Mouse (Mus musculus) right cerebral cortex, postnatal 4 days (tissue): ENCODE results near the gene Tubgcp5.
"Not testable (repeated sequence)": the region's sequence is repeated elsewhere in the genome, so short reads cannot be mapped to it uniquely, and the experiment has no call there.

Experiments
- DNase-seq: peaks from one replicate; pipeline ENCODE4 v3.0.0-alpha.2; 2022

Tubgcp5 gene

DNA sequence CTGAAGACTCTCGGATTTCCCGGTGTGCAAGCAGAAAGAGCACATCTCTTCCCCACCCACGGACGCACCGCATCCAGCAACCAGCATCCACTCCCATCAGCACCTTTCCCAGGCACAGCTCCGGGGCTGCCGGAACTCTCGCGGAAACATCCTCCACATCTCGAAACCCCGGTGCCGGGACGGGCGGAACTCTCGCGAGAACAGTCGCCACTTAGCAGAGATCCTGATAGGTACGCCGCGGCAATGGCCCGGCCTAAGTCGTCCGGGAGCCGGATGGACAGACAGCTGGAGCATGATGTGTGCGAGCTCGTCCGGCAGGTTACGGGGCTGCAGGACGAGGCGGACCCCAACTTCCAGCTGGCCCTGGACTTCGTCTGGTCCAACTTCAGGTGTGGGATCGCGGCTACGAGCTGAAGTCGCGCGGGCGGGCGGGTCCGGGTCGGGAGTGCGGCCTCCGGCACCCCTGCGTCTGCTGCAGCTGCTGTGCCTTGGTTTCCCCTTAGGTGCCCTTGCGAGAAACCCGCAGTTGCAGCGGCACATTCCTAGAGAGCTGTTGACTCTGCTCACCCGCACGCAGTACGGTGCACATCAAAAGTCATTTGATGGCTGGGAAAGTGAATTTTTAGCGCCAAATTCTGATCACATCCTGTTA lies at the start of gene Tubgcp5:
Gene Tubgcp5, plus strand, starts transcription at position 203 of the 652 bp plus-strand sequence.
- peak; percentile 97 for DNase-seq

DNA sequence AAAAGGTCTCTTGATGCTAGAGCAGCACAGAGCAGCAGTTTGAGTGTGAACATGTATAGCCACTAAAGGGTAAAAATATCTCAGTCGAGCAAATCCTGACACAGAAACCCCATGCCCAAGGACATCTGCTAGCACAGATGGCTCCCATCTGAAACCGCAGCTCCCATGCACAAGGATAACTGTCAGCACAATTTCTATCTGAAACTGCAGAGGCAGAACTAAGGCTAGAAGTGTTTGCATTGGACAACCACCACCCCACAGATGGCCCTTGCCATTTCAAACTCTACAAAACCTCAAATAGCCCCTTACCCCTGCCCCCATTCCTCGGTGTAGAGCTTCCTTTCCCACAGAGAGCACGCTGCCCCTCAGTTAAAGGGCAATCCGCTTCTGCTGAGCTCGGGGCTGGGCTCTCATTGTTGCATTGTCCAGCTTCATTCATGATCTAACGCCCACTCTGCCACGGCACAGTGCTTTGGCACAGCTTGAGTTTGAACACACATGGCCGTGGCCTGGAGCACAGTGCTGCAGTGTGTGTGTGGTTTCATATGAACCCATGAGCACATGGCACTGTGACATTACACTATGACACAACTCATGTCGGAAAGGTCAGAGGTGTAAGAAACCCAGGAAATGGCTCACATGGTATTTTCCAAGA lies 49.3 kb upstream of the Tubgcp5 start:
- DNase-seq, result peak; percentile 35

DNA sequence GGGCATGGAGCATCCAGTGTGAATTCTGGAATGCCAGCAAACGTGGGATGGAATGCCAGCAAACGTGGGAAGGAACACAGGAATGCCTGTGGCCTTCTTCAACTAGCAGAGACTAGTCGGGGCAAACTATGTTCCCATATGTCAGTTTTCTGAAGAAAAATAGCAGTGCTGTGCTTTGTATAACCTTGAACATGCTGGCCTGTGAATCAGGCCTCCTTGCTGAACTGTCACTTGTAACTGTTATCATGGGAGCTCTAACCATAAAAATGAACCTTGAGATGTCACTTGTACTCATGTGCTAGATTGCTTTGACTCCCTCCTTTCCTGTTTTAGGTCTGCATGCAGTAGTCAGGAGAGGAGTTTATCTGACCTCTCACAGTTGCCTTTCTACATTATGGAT lies 43.1 kb upstream of the Tubgcp5 start:
- no peak for DNase-seq

DNA sequence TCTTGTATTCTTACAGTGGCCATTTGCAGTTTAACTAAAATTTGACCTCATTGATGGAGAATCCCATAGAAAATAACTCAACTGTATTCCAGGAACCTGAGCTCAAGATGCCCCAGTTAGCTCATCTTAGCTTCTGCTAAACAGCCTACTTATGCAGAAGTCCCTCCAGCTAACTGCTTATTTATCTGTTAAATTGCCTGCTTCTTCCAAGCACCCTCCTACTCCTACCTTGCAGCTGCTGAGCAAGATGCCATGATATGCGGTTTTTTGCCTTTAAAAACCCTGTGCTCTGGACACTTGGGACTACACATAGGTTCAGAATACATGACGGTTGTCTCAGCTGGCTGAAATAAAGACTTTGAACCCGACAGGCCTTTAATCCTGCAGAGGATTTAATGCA lies 34.6 kb upstream of the Tubgcp5 start:
- DNase-seq, result no peak

DNA sequence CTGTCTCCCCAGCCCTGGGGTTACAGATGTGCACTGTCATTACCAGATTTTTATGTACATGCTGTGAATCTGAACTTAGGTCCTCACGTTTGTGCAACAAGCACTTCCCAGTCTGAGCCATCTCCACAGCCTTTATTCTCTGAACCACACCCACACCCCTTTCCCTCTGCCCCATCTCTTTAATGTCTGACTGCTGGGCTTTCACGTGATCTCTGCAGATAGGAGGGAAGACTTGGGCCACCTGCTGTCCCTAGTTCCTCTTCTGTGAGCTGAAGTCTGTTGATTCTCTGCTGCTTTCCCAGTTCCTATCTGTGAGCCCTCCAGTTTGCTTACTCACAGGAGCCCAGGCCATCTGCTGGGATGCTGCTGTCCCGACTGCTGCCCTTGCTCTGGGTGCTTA lies 26.0 kb upstream of the Tubgcp5 start, which contains the start of gene Siglech:
Gene Siglech, plus strand, starts transcription at position 253 of the 400 bp plus-strand sequence.
- DNase-seq, result no peak

DNA sequence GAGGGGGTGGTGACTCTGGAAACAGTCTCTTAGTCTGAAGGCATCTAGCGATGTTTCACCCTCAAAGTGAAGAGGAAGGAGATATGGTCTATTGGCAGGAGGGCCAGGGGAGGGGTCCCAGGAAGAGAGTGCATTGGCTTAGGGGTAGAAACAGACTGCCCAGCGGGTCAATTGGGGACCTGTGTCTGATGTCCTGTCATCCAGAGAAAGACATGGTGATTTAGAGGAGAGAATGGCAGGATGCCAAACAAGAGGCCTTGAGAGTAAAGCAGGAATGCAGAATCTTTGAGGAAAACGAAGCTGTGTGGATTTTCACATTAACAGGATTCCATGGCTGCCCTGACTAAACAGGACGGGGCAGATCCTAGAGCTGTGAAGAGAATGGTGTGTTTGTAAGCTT lies 13.9 kb upstream of the Tubgcp5 start:
- no peak for DNase-seq

DNA sequence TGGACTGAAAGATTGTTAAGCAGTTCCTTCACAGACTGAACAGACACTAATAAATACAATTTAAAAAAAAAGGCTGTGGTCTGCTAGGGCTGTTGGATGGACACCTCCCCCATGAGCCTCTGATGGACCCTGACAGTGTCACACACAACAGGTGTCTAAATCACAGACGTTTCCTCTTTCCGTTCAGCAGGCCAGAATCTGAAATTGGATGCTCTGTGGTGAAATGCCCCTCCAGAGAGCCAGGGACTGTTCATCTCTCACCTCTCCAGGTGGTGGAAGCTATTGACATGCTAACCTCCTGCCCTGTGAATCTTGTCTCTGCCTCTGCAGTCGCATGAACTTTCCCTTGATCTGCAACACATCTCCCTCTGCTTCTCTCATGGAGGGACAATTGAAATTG lies 11.5 kb upstream of the Tubgcp5 start:
- DNase-seq, result no peak

DNA sequence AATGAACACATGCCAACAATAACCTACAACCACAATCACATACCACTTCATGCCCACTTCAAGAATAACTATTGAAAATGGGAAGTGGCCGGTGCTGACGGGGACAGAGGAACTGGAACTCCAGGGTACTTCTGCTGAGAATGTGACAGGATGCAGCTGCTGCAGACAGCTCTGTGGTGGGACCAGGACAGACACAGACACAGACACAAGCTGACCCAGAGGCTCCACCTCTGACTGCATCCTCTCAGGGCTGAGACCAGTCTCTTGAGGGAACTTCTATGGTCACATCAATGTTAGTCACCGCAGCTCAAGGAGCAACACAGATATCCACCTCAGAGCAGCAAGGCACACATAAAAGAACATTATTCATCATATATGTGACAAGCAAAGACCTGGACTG lies 9.4 kb upstream of the Tubgcp5 start:
- DNase-seq, result no peak

DNA sequence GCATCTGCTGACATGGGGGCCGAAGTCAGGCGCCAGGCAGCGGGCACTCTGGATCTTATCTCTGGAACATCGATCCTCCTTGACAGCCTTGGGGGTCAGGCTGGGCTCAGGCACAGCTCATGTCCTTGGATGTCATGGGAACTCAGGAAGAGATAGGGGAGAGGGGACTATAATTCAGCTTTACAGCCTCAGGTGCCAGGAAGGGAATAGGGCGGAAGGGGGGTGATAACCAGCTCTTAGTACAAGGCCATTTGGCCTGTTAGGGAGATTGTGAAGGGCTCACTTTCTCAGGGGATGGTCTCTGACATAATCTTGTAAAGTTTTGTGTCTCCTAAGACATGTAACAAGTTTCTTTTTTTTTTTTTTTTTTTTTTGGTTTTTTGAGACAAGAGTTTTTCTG lies 3.4 kb upstream of the Tubgcp5 start:
- DNase-seq, result not testable (repeated sequence)

DNA sequence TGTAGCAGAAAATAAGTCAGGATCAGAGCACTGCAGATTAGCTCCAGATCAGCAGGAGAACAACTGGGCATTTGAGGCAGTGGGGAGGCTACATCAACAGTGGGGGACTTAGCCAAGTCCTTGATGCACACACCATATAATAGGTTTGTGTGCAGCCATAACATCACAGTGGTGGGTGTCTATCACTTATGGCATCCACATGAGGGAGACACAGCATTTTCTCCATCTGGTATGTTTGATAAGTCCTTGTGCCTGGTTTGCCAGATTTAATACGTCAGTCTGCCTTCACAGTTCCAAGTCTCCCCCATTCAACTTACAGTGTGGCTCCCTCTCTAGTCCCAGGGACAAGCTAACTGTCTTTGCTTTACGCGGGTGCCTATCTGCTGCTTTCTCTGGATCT lies 1.7 kb upstream of the Tubgcp5 start:
- no peak for DNase-seq

DNA sequence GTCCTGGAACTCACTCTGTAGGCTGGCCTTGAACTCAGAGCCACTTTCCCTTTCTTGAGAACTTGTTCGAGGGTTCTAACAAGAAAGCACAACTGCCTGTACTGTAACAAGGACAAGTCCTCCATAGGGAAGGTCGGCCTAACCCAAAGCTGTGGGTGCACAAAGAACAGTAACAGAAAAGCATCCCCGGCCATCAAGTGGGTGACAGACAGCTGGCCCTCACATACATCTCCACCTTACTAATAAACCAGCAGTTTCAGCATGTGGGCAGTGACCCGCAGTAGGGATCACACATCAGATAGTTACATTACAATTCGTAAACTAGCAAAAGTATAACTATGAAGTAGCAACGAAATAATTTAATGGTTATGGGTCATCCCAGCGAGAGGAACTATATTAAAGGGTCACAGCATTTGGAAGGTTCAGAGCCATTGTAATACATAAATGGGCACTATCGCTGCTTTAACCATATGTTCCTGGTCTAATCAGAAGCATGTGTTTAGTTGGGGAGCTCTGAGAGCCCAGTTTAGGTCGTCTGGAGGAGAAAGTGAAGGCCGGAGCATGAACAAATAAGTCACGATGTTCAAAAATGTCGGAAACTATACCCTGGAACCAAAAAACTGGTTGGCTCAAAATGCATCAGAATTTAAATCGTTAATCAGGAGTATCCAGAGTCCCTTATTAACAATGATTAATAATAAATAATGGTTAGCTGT lies 560 bp upstream of the Tubgcp5 start:
- no peak for DNase-seq

DNA sequence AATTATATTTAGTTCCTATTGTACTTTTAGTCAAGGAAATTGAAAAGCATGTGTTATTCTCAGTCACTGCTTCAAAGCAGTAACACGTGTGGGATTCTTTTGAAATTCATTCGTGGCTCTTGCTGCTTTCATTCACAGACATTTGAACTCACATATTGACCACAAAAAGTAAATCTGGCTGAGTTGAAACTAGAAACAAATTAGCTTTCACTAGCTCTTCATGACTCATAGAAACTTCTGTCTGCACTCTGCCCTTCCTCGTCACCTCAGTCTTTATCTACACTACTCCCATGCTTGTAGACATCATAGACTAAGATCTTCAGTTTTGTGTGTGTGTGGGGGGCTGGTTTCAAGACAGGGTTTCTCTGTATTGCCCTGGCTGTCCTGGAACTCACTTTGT lies 6.0 kb downstream of the Tubgcp5 start:
- DNase-seq, result no peak

DNA sequence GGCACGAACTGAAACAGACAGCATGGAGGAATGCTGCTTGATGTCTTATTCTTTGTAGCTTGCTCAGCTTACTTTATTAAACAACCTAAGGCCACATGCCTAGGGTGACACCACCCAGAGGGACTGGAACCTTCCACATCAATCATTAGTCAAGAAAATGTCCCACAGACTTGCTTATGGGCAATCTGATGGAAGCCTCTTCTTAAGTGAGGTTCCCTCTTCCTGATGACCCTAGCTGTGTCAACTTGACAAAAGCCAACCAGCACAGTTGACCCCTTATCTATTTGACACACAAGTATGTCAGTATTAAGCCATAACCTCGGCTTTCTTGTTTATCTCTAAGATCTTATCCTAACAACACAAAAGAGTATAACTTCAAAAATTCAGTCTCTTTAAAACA lies 16.0 kb downstream of the Tubgcp5 start:
- DNase-seq, result no peak

DNA sequence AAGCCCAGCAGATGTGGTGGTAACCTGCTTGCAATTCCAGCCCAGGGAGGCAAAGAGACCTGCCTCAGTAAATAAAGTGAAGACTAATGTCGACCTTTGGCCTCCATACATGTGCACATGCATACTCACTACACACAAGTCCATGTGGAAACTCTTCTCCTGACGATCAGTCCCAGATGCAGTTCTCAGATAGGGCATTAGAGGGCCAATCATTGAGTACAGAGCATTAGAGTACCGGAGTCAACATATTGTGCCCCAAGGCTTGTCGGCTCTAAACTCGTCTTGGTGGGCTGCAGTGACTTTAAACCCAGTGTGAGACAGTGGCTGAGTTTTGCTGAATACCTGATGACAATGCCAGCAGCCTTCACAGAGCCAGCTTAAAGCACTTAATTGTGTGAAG lies 30.5 kb downstream of the Tubgcp5 start:
- no peak for DNase-seq

DNA sequence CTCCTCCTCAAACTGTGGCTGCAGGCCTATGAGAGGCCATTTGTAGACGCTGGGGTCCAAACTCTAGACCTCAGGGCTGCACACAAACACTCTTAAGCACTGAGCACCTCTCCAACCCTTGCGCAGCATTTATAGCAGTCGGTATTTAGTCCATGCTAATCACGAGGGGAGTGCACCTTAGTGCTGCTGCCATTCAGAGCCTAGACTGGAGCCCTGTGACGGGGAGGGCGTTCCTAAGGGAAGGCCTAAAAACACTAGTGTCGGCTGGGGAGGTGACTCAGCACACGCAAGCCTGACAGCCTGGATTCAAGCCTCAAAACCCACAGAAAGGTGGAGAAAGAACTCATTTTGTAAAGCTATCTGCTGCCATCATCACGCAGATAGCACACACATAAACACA lies 33.6 kb downstream of the Tubgcp5 start:
- DNase-seq, result no peak

DNA sequence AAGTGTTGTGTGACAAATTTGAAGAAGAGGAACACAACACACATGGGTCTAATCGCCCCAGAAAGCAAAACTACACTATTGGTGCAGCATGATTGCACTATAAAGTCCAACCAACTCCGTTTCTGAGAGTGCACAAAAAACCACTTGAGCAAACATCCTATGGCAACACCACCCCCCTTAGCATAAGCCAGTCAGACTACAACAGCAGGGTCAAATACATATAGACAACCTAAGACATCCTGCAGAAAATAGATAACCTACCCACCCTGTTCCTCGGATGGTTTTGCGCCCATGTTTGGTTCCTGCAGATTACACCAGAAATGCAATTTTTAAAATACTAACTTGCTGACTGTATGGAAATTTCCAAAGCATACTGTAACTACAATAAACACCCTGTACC lies 42.9 kb downstream of the Tubgcp5 start:
- DNase-seq, result no peak

DNA sequence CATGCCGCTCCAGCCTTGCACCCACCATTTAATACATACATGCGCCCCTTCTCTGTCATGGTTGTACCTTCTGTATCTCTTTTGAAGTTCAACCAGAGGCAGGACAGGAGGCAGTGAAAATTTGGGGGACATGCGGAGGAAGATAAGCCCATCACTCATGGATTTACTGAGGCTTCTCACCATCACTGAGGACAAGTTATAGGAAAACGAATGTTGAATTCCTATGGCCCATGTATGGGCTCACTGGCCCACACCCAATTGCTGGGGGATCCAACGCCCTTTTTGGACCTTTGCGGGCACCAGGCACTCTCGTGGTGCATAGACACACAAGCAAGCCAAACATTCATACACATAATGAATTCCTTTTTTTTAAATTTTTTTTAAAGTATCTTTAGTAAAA lies 47.5 kb downstream of the Tubgcp5 start, which contains the start of gene Cyfip1:
Gene Cyfip1, plus strand, starts transcription at position 301 of the 400 bp plus-strand sequence.
- no peak for DNase-seq

DNA sequence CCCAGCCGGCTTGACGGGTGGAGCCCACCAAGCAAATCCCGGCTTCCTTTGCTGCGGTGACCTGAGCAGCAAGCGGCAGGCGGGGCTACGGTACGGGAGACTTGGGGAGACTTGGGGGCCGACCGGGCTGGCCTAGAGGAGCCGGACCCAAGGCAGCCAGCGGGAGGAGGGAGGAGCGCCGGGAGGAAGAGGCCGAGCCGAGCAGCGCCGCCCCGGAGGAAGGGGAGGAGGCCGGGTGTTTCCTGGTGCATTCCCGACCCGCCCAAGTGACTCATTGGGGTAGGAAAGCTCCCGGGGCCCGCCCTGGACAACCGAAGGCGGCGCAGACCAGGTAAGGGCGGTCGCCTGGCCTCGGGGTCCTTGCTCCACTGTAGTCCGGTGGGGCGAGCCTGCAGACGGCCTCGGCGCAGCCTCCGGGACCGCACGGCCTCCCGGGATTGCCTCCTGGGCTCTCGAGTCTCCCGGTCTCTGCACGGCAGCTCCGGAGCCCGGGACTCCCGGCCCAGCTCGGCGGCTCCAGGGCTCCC lies 48.1 kb downstream of the Tubgcp5 start:
- peak; percentile 75 for DNase-seq

DNA sequence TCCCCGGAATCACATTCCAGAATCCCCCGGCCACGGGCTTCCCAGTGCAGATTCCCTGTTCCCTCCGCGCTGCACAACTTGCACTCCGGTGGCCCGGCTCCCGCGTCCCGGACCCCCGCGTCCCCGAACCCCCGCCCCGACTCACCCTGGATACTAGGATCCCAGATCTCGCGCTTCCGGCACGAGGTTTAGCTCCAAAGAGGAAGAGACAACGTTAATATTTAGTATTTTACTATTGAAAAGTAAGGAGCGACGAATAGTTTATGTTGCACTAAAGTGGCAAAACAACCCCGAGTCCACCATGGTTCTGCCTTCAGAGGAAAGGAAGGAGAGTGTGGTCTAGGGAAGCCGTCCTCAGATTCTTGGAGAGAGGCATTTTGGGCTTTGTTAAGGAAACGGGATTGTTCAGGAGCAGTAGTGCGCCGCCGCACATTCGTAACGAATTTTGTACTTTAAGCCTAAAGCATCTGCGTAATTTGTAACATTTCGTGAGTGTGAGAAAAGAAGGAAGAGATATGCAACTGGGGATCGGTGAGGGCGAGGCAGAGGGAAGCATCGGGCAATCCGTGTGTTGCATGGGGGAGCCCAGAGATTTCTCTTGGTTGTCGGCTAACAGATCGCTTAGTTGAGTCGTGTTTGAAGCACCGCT lies 48.7 kb downstream of the Tubgcp5 start:
- peak; percentile 65 for DNase-seq

DNA sequence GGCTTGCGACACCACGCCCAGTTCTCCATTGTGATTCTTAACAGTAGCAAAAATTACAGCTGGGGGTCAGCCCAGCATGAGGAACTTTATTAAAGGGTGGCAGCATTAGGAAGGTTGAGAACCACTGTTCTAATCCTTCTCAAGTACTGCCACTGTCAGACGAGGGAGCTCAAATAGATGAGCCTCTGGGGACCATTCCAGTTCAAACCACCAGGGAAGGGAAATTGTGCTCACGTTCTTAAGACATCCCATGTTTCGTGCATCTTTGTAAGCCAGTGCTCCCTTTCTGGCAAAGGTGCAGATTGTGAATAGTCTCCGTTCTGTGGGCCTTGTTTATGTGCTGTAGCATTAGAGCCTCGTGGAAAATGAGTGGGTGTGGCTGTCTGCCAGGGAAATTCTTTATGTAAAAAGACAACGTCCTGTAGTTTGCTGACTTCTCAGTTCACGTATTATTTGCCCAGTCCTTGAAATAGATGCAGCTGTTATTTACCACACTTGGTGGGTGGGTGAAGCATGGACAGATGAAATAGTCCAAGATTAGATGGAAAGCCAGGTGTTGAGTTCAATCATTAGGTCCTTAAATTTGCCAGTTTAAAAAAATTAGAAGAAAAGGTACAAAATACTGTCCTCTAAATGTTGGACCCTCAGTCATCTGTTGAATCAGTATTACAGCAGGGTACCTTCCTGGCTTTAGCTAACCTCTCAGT lies 52.8 kb downstream of the Tubgcp5 start:
- no peak for DNase-seq

DNA sequence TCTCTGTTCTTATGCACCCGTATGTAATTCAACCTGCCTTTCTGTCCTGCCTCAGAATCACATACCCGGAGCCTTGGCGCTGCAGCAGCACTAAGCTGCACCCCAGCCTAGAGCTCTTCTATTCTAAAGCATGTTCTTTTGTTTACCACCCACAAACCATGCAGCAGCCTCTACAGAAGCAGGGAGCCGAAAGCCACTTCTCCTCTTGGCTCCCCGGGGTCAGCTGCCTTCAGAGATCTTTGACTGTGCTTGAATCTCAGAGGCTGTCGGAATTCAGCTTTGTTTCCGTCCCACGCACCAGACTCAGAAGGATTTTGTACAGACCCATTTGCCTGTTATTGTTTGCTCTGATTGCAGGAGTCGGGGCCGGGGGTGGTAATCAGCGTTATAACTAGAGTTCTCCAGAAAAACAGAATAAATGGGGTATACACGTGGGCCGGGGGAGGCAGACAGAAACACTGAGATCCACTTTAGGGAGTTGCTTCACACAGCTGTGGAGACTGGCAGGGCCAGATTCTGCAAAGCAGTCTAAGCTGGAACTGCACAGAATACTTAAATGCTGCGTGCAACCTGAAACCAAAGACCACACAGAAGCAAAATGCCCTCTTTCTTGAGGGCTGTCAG lies 56.1 kb downstream of the Tubgcp5 start:
- DNase-seq, result peak; percentile 10

DNA sequence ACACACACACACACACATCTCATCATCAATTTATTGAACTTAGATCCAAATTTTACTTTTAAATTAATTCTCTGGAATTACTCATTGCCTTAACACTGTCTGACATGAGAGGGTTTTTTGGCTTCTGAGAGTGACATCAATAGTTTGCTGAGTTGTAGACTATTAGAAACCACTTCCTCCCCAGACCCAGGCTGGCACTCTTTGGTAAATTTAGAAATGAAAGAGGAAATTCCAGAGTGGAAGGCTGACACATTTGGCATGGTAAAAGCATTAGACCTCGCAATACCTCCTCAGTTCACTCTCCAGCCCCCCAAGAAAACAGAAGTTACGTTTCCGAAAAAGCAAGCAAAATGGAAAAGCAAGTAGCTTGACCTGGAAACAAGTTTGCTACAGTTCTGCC lies 58.8 kb downstream of the Tubgcp5 start:
- DNase-seq, result no peak
